Mouse (Mus musculus) lung, postnatal 0 days (tissue): Measurements from ENCODE around the gene Izumo1r.

Source experiments
- CTCF ChIP-seq: IDR thresholded peaks from 2 replicates; pipeline ENCODE4 v1.5.1; 2016; ENCODE audit warnings: antibody characterized with exemption, mild to moderate bottlenecking
- EP300 ChIP-seq: IDR thresholded peaks from 2 replicates; pipeline ENCODE4 v1.6.1; 2016; ENCODE audit warnings: antibody characterized with exemption, mild to moderate bottlenecking, control low read depth

DNA sequence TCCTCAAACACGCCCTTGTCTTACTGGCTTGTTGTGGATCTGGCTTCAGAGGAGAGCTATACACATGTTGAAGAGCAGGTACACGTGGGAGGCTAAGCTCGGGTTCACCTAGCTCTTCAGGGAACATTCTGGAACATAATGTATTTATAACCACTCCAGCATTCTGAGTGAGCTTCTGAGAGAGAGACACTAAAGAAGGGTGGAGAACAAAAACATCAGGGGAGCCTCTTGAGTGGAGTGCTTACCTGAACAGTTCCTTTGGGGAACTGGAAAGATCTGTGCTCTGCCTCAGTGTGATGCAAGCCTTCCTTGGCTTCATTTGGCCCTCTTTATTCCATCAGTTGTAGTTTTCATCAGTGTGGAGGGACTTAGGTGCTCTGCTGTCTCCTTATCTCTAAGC lies 35.9 kb upstream of the Izumo1r start:
- TF ChIP-seq CTCF: no peak
- peak; percentile 90 for TF ChIP-seq EP300
